Mouse (Mus musculus) neutrophil, adult 65 days (primary cell): ENCODE measurements around the gene Sgce. TPM values are rescaled to one million over a fixed set of nuclear protein-coding genes. Genes with fewer than 3 reads are reported as not detected.

Experiments used
- total RNA-seq: library from RNA; stranded (reverse); gene quantifications from 2 replicates; pipeline ENCODE4 v1.2.4, GENCODE M21; 2023

Gene Sgce
- 0.70 TPM in 1 of 2 replicates, not detected in the other for total RNA-seq

DNA sequence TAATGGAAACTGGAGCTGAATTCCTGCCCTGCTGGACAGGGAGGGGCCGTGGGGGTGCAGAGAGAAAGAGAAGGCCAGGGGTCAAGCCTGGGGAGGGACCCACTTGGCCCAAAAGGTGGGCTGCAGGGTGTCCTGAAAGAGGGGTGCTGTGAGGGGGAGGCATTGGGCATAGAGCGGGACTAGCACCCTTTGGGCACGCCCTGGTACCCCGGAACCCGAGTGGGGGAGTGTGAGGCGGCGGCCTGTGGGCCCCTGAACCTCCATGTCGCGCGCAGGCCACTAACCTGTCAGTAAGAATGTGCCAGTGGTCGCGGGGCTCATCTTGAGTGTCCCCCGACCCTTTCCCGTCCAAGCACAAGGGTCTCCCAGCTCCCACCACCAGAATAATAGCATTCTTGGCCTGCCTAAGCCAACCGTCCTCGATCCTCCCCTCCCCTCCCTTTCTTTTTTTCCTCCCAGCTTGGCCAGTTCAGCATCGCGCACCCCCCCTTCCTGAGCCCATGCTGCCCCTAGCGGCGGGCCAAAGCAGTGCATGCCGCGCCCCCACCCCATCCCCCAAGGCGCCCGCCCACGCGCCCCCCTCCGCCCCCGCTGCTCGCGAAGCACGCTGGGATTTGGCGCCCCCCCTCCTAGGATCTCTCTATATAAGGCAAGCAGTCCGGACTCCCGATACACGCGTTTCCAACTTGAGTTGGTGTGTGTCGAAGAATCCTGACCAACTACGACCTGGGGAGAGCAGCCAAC, at the start of gene Sgce, which contains the start of gene Peg10:
TSS of gene Sgce (minus strand) at position 512 of the 744 bp plus-strand sequence.
TSS of gene Peg10 (plus strand) at position 611 of the 744 bp plus-strand sequence.

Other genes with a start within 250 kb of the Sgce start
- gene Col1a2, start 242.4 kb downstream of the Sgce start, total RNA-seq: 68.6 and 84.2 TPM in 2 replicates
- 12.9 and 15.8 TPM in 2 replicates for gene Casd1, start 146.4 kb downstream of the Sgce start, total RNA-seq
- 0.05 and 0.06 TPM in 2 replicates for gene Peg10, start 99 bp upstream of the Sgce start, total RNA-seq
- 1.9 and 2.4 TPM in 2 replicates for gene Ppp1r9a, start 155.7 kb upstream of the Sgce start, total RNA-seq